Mouse (Mus musculus) retina, embryonic 14.5 days (tissue): ENCODE measurements around the gene Scgb1b18.
"Not testable (repeated sequence)": the region's sequence is repeated elsewhere in the genome, so short reads cannot be mapped to it uniquely, and the experiment has no call there.

Experiments used
- DNase-seq: peaks from one replicate; pipeline ENCODE4 v3.0.0-alpha.2; 2015; ENCODE audit warnings: low spot score

The Scgb1b18 gene

GRCm38 (mm10) chr7:33185268-33185667 lies at the start of gene Scgb1b18:
Scgb1b18 (plus strand) TSS chr7:33185568.
- DNase-seq: not testable (repeated sequence)

DNA sequence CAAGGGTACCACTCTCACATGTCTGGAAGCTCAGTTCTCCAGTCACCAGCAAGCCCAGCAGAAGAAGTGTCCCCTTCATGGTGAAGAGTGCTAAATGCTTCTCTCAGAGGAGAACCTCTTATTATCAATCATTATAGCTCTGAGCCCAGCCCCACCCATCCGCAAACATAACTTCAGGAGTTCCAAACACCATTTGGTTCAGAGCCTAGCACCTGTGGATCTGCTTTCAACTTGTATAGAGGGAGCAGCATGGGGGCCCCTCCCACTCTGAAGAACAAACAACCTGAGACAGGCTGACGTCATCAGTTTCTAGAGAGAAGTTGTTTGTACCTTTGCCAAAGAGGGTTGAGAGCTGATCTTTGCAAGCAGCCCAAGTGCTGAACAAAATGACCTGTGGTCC lies 11.6 kb upstream of the Scgb1b18 start, which contains the start of gene Scgb2b18:
TSS of gene Scgb2b18 (minus strand) at position 101 of the 400 bp plus-strand sequence.
- not testable (repeated sequence) for DNase-seq
